Mouse (Mus musculus): ENCODE results near the gene Pla2g12a. TPM values are rescaled to one million over a fixed set of nuclear protein-coding genes. Genes with fewer than 3 reads are reported as not detected.

Pla2g12a gene
- polyA plus RNA-seq, 1 experiment from 2014 or later = 29.1 TPM

DNA sequence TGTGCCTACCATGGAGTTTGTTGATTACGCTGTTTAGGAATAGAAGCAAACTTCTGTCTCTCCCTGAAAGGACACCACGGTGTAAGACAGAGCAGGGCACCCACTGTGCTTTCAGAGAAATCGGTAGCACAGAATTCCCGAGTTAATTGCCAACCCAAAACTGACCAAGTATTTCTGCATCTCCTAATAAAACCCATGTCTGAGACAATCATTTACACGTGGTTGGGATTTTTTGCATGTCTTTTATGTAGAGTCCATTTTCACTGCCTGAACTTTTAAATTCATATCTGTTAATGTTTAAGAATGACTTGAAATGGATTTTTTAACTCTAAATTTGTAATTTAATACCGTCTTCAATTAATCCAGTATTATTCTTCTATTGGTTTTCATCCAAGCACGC lies 45.2 kb downstream of the Pla2g12a start:
- Histone ChIP-seq H3K9ac (ENCODE audit: low read depth, low read length) (no peak overlapping the region), H3K4me2 (replicated peaks; ENCODE audit: low read depth) (no peak overlapping the region), H3K27ac (ENCODE audit: low read depth, low read length) (no peak overlapping the region), H3K4me1 (replicated peaks; ENCODE audit: control insufficient read depth, insufficient read depth, low read length) (no peaks in the 10 kb centered on the region), H3K27me3 (replicated peaks; ENCODE audit: control insufficient read depth, insufficient read depth, low read length) (no peaks in the 10 kb centered on the region), H3K4me3 (ENCODE audit: low read depth, low read length) (no peak overlapping the region), H3K36me3 (ENCODE audit: control insufficient read depth, insufficient read depth) (no peaks in the 10 kb centered on the region), H3K9me3 (ENCODE audit: control insufficient read depth) (no peaks in the 10 kb centered on the region)
- WGBS = 90% methylated on average over 7 of the region's 7 CpGs
- ATAC-seq = no peak
- no peak for TF ChIP-seq CTCF (IDR thresholded peaks at IDR 0.05; ENCODE audit: low read depth)

DNA sequence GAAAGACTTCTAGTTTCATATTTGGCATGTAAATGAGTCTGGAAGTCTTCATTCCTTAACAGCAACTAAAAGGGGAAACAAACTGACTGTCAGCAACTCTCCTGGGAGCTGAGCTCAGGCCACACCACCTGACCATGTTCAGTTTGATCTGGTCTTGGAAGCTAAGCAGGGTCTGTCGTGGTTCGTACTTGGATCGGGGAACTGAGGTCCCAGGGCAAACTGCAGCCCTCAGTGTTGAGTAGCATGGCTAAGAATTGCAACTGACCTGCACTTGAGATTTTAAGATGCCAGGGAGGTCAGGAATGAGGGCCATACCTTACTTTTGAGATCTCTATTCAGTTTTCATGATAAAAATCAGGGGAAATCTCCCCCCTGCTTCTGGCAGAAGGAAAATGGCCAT lies 47.5 kb downstream of the Pla2g12a start:
- Histone ChIP-seq H3K27me3 (replicated peaks; ENCODE audit: control insufficient read depth, insufficient read depth, low read length) (no peaks in the 10 kb centered on the region), H3K9ac (ENCODE audit: low read depth, low read length) (no peak overlapping the region), H3K36me3 (ENCODE audit: control insufficient read depth, insufficient read depth) (no peaks in the 10 kb centered on the region), H3K9me3 (ENCODE audit: control insufficient read depth) (no peaks in the 10 kb centered on the region), H3K4me3 (ENCODE audit: low read depth, low read length) (no peak overlapping the region), H3K27ac (ENCODE audit: low read depth, low read length) (no peak overlapping the region), H3K4me2 (replicated peaks; ENCODE audit: low read depth) (no peak overlapping the region), H3K4me1 (replicated peaks; ENCODE audit: control insufficient read depth, insufficient read depth, low read length) (no peaks in the 10 kb centered on the region)
- 85% methylated on average over 3 of the region's 3 CpGs for WGBS
- no peak for TF ChIP-seq CTCF (IDR thresholded peaks at IDR 0.05; ENCODE audit: low read depth)
- no peak for ATAC-seq

DNA sequence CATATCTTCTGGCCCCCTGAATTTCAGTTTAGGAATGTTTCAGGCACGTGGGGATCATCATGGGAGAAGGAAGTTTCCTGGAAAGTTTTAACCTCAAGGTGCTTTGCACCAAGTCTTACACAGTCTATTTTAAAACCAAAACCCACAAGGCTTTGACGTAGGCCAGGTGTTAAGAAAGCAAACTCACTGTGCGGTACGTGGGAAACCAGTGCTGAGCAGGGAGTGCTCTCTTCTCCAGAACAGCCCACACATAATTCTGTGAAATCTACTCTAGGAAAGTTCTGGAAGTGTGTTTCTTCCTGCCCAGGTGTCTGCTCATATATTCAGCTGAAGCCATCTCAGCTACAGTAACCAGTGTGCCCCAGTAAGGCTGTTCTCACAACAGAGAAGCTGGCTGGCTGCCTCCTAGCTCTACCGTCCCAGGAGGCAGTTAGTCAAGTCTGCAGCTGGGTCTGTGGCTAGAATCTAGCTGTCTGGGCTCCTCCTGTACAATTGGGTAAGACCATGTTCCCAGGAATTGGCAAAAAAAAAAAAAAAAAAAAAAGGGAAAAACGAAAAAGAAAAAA lies 51.9 kb downstream of the Pla2g12a start:
- ATAC-seq = no peak

DNA sequence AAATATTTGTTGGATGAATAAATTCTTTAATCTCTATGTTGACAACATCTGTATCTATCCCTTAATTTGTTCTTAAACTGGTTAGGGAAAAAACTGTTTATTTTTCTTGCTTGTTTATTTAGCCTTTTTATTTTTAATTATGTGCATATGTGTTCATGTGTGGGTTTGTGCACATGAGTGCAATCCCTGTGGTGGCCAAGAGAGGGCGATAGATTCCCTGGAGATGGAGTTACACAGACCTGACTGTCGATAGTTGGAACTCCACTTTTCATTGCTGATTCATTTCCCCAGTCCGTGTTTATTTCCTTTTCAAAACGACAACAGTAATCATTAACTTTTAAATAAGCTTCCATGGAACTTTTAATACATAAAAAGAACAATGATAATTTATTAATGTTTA lies 54.0 kb downstream of the Pla2g12a start:
- no peaks in the 10 kb centered on the region for H3K4me1 ChIP-seq (replicated peaks; ENCODE audit: control insufficient read depth, insufficient read depth, low read length)
- no peaks in the 10 kb centered on the region for H3K36me3 ChIP-seq (ENCODE audit: control insufficient read depth, insufficient read depth)
- no peak overlapping the region for H3K9ac ChIP-seq (ENCODE audit: low read depth, low read length)
- WGBS = 52% methylated on average over 4 of the region's 4 CpGs
- H3K4me2 ChIP-seq (replicated peaks; ENCODE audit: low read depth) = no peak overlapping the region
- H3K4me3 ChIP-seq (ENCODE audit: low read depth, low read length) = no peak overlapping the region
- no peaks in the 10 kb centered on the region for H3K9me3 ChIP-seq (ENCODE audit: control insufficient read depth)
- H3K27ac ChIP-seq (ENCODE audit: low read depth, low read length) = no peak overlapping the region
- peak; percentile 59 for TF ChIP-seq CTCF (IDR thresholded peaks at IDR 0.05; ENCODE audit: low read depth)
- no peaks in the 10 kb centered on the region for H3K27me3 ChIP-seq (replicated peaks; ENCODE audit: control insufficient read depth, insufficient read depth, low read length)
- ATAC-seq = no peak

More for the DNA sequence above, 51.9 kb downstream of the Pla2g12a start:
- H3K36me3 ChIP-seq (ENCODE audit: control insufficient read depth, insufficient read depth) = no peaks in the 10 kb centered on the region
- H3K4me1 ChIP-seq (replicated peaks; ENCODE audit: control insufficient read depth, insufficient read depth, low read length) = no peaks in the 10 kb centered on the region
- no peak overlapping the region for H3K4me3 ChIP-seq (ENCODE audit: low read depth, low read length)
- no peak overlapping the region for H3K9ac ChIP-seq (ENCODE audit: low read depth, low read length)
- no peak for TF ChIP-seq CTCF (IDR thresholded peaks at IDR 0.05; ENCODE audit: low read depth)
- H3K27me3 ChIP-seq (replicated peaks; ENCODE audit: control insufficient read depth, insufficient read depth, low read length) = no peaks in the 10 kb centered on the region
- 54% methylated on average over 6 of the region's 6 CpGs for WGBS
- no peak overlapping the region for H3K27ac ChIP-seq (ENCODE audit: low read depth, low read length)
- no peaks in the 10 kb centered on the region for H3K9me3 ChIP-seq (ENCODE audit: control insufficient read depth)
- H3K4me2 ChIP-seq (replicated peaks; ENCODE audit: low read depth) = no peak overlapping the region

DNA sequence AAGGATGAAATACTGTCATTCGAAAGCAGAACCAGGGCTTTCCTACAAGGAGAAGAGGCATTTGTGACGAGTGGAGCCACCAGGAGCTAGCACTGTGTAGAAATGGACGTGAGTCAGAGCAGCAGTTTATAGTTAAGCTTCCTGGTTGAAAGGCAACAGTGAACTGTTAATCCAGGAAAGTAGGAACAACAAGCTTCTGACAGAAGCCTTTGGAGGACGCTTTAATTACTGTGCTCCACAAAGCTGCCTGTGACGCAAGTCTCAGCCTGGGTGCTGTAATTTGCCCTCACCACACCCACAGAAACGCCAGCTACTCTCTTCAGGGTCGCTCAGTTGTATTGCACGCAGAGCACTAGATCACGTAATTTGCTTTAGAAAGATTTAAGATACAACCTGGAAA lies 58.2 kb downstream of the Pla2g12a start:
- WGBS = 32% methylated on average over 9 of the region's 9 CpGs
- no peaks in the 10 kb centered on the region for H3K27me3 ChIP-seq (replicated peaks; ENCODE audit: control insufficient read depth, insufficient read depth, low read length)
- 0 out of 2 replicates have a peak, but pooled peaks have one; percentile 25 for ATAC-seq
- H3K4me1 ChIP-seq (replicated peaks; ENCODE audit: control insufficient read depth, insufficient read depth, low read length) = no peaks in the 10 kb centered on the region
- peak overlapping the region; percentile 1; the same call in 1 of the 2 replicates for H3K4me2 ChIP-seq (replicated peaks; ENCODE audit: low read depth)
- H3K4me3 ChIP-seq (ENCODE audit: low read depth, low read length) = no peak overlapping the region
- H3K27ac ChIP-seq (ENCODE audit: low read depth, low read length) = no peak overlapping the region
- no peaks in the 10 kb centered on the region for H3K36me3 ChIP-seq (ENCODE audit: control insufficient read depth, insufficient read depth)
- TF ChIP-seq CTCF (IDR thresholded peaks at IDR 0.05; ENCODE audit: low read depth) = no peak
- H3K9me3 ChIP-seq (ENCODE audit: control insufficient read depth) = no peaks in the 10 kb centered on the region
- no peak overlapping the region for H3K9ac ChIP-seq (ENCODE audit: low read depth, low read length)

DNA sequence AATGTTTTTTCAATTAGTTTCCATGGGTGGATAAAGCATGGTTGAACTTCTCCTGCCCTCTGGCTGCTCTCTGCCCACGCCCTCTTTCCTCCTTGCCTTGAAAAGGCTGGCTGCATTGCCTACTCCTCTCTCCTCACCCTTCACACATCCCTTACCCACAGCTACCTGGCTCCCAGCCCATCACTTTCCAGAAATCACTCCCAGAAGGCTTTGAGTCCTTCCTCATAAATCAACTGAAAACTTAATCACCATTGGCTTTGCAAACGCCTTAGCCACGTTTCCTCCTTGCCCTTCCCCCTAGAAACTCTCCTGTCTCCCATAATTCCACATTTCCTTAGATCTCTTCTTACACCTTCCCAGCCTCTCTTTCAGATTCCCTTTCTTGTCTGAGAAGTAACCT lies 59.4 kb downstream of the Pla2g12a start:
- Histone ChIP-seq H3K27ac (ENCODE audit: low read depth, low read length) (no peak overlapping the region), H3K4me1 (replicated peaks; ENCODE audit: control insufficient read depth, insufficient read depth, low read length) (no peaks in the 10 kb centered on the region), H3K4me3 (ENCODE audit: low read depth, low read length) (no peak overlapping the region), H3K4me2 (replicated peaks; ENCODE audit: low read depth) (no peak overlapping the region), H3K27me3 (replicated peaks; ENCODE audit: control insufficient read depth, insufficient read depth, low read length) (no peaks in the 10 kb centered on the region), H3K36me3 (ENCODE audit: control insufficient read depth, insufficient read depth) (no peaks in the 10 kb centered on the region), H3K9ac (ENCODE audit: low read depth, low read length) (no peak overlapping the region), H3K9me3 (ENCODE audit: control insufficient read depth) (no peaks in the 10 kb centered on the region)
- no peak for TF ChIP-seq CTCF (IDR thresholded peaks at IDR 0.05; ENCODE audit: low read depth)
- WGBS = 27% methylated on average over 3 of the region's 3 CpGs
- no peak for ATAC-seq

DNA sequence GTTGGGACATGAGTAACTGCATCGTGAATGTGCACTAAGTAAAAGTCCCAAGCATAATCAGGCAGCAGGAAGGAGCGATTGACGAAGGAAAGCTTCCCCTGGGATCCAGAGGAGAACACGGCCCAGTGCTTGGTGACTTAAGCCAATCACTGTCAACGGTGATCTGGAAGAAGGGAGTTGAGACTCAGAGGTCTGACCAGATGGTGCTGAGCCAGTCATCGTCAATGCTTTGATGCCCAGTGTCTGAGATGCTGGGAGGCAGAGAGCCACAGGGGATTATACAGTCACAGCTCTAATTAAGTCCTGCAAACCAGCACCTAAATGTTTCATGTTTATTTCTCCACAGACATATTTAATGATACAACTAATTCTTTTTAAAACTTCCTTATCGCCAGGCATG lies 60.7 kb downstream of the Pla2g12a start:
- Histone ChIP-seq H3K4me3 (ENCODE audit: low read depth, low read length) (no peak overlapping the region), H3K27me3 (replicated peaks; ENCODE audit: control insufficient read depth, insufficient read depth, low read length) (no peaks in the 10 kb centered on the region), H3K9me3 (ENCODE audit: control insufficient read depth) (no peaks in the 10 kb centered on the region), H3K9ac (ENCODE audit: low read depth, low read length) (no peak overlapping the region), H3K4me1 (replicated peaks; ENCODE audit: control insufficient read depth, insufficient read depth, low read length) (no peaks in the 10 kb centered on the region), H3K27ac (ENCODE audit: low read depth, low read length) (no peak overlapping the region), H3K36me3 (ENCODE audit: control insufficient read depth, insufficient read depth) (no peaks in the 10 kb centered on the region), H3K4me2 (replicated peaks; ENCODE audit: low read depth) (no peak overlapping the region)
- WGBS = 72% methylated on average over 7 of the region's 7 CpGs
- ATAC-seq = no peak
- no peak for TF ChIP-seq CTCF (IDR thresholded peaks at IDR 0.05; ENCODE audit: low read depth)

Measured in intestine, postnatal 0 days (tissue).